Mouse (Mus musculus) limb, embryonic 10.5 days (tissue): Measurements from ENCODE around the gene Ttk. TPM values are rescaled to one million over a fixed set of nuclear protein-coding genes. Genes with fewer than 3 reads are reported as not detected.

ENCODE experiments used
- DNase-seq: peaks from one replicate; pipeline ENCODE4 v3.0.0-alpha.2; 2017; ENCODE audit warnings: low spot score
- H3K27ac ChIP-seq: fragments of 300-500 bp; sonication (generic); 2 replicates; pipeline ENCODE4 v1.5.1; 2016; ENCODE audit warnings: mild to moderate bottlenecking
- H3K27me3 ChIP-seq: fragments of 300-500 bp; sonication (generic); 2 replicates; pipeline ENCODE4 v1.6.1; 2016; ENCODE audit warnings: low read depth, mild to moderate bottlenecking; ENCODE audit not compliant: poor library complexity, severe bottlenecking
- H3K36me3 ChIP-seq: fragments of 300-500 bp; sonication (generic); 2 replicates; pipeline ENCODE4 v1.6.1; 2016; ENCODE audit warnings: mild to moderate bottlenecking, moderate library complexity
- H3K4me1 ChIP-seq: fragments of 300-500 bp; sonication (generic); 2 replicates; pipeline ENCODE4 v1.6.1; 2016
- H3K4me3 ChIP-seq: fragments of 300-500 bp; sonication (generic); 2 replicates; pipeline ENCODE4 v1.5.1; 2016; ENCODE audit warnings: mild to moderate bottlenecking, moderate library complexity
- H3K9me3 ChIP-seq: fragments of 300-500 bp; sonication (generic); replicated peaks from 2 replicates; pipeline ENCODE4 v1.6.1; 2016; ENCODE audit warnings: mild to moderate bottlenecking
- WGBS: fragments of 180-500 bp; shearing (Covaris S2); methylation state at CpG from one replicate; pipeline ENCODE4 v1.1.7; 2016; 5-methylcytosine and 5-hydroxymethylcytosine counted together
- polyA plus RNA-seq: library from polyadenylated mRNA; unstranded; fragments of >200 nt; fragmentation: Nextera tagmentation; extraction: Ambion mirVana; gene quantifications from 2 replicates; pipeline ENCODE4 v1.2.1, GENCODE M21; 2016

Gene Ttk
- polyA plus RNA-seq, 1 experiment from 2014 or later: 58.1 TPM

DNA sequence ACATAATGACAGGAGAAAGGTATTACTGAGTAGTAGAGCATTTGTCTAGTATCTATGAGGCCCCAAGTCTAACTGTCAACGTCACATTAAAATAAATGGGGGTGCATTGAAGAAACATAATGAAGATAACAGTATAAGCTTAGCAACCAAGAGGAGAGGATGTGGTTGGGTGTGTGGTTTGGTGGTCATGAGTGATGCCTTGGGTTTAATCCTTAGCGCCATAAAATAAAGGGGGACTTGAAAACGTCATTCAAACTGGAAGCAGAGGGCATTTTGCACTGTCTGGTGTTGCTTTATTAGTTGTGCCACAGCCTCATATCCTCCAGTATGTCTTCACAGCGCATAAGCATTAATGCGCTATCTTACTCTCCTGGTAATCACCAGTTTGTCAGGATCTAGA is 4.6 kb upstream of the Ttk start:
- no peaks in the 10 kb centered on the region for H3K36me3 ChIP-seq
- no peaks in the 10 kb centered on the region for H3K27me3 ChIP-seq
- no peak overlapping the region for H3K27ac ChIP-seq
- H3K9me3 ChIP-seq: no peaks in the 10 kb centered on the region
- no peak overlapping the region for H3K4me3 ChIP-seq
- WGBS: 84% methylated on average over 5 of the region's 5 CpGs
- no peak for DNase-seq
- peaks cover 5% of the 10 kb centered on the region for H3K4me1 ChIP-seq

DNA sequence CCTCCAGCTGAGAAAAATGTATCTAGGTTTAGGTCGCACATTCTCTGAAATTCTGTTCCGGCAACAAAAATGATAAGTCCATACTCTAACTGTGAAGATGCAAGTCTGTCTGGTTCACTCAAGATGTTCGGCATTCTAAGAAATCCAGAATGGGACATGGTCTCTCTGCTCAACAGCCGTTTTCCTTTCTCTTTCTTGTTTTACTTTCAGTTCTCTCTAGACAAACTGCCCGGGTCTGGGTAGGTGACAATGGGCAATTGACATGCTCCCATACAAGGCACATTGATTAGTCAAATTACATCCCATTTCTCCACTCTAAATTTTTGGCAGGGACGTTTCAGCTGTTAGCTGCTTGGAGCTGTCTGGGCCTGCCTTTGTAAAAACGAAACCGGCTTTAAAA is 3.3 kb upstream of the Ttk start:
- 77% methylated on average over 8 of the region's 8 CpGs for WGBS
- Histone ChIP-seq H3K4me1 (peaks cover 16% of the 10 kb centered on the region), H3K4me3 (no peak overlapping the region)

DNA sequence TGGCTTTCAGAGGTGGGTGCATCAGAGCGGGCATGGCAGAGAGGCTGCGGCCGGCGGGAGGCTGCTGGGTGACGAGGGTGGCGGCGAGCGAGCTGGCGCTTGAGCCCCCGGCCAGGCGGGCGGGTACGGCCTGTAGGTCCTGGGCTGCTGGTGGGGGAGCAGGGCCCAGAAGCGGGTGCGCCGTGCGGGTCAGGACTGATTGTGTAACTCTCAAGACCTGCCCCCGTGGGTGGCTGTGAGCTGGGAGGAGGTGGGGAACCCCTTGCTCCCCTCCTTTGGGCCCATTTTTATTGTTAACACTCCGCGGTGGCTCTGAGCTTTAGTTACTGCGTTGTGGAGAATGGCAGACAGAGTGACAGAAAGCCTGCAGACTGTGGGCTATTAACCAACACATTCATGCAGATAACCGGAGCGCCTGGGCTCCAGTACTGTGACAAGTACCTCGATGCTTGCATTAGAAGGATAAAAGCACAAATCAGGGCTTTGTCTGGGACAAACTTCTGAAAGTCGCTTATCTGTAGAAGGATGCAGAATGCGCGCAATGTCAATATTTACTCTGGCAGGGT is 342 bp downstream of the Ttk start:
- Histone ChIP-seq H3K9me3 (no peaks in the 10 kb centered on the region), H3K27ac (peak overlapping the region; percentile 94), H3K4me3 (peak overlapping the region; percentile 98), H3K4me1 (peaks cover 16% of the 10 kb centered on the region), H3K36me3 (peaks cover 16% of the 10 kb centered on the region), H3K27me3 (no peaks in the 10 kb centered on the region)
- no peak for DNase-seq
- WGBS: 3% methylated on average over 27 of the region's 27 CpGs

More for the DNA sequence above, 3.3 kb upstream of the Ttk start:
- Histone ChIP-seq H3K36me3 (0 out of 2 replicates have a peak, but pooled peaks cover 1% of the 10 kb centered on the region), H3K9me3 (no peaks in the 10 kb centered on the region), H3K27me3 (no peaks in the 10 kb centered on the region), H3K27ac (no peak overlapping the region)
- no peak for DNase-seq

DNA sequence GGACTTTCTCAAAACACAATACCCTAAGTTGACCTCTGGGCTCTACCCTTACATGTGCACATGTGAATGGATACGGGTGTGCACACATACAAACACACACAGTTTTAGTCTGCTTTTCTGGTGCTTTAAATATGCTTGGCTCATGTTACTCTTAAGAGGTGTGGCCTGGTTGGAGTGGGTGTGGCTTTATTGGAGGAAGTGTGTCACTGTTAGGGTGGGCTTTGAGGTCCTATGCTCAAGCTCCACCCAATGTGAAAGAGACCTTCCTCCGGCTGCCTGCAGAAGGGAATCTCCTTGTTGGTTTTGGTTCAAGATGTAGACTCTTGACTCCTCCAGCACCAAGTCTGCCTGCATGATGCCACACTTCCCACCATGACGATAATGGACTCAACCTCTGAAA is 18.0 kb downstream of the Ttk start:
- H3K36me3 ChIP-seq: peaks cover 92% of the 10 kb centered on the region
- H3K4me1 ChIP-seq: no peaks in the 10 kb centered on the region
- DNase-seq: no peak
- no peaks in the 10 kb centered on the region for H3K27me3 ChIP-seq
- 93% methylated on average over 3 of the region's 3 CpGs for WGBS
- no peak overlapping the region for H3K27ac ChIP-seq
- H3K9me3 ChIP-seq: no peaks in the 10 kb centered on the region
- H3K4me3 ChIP-seq: no peak overlapping the region

DNA sequence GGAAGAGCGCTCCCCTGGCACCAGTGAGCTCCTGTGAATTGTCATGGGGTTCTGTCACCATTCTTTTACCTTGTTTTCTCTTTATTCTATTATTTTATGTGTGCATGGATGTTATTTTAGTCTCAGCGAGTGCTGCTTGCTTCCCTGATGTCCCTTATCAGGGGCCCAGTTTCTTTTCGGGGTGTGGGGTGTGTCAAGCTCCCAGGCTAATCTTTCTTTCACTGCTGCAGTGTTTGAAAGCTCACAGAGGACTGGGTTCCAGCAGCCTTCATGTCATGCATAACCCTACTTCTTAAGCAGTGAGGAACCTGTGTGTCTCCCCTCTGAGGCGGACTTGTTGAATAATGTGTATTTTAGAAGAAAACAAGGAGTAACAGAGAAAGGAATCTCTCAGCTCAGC is 30.7 kb downstream of the Ttk start:
- Histone ChIP-seq H3K4me1 (no peaks in the 10 kb centered on the region), H3K27ac (no peak overlapping the region), H3K9me3 (no peaks in the 10 kb centered on the region), H3K36me3 (peaks cover 100% of the 10 kb centered on the region), H3K27me3 (no peaks in the 10 kb centered on the region), H3K4me3 (no peak overlapping the region)
- DNase-seq: no peak
- WGBS: 94% methylated on average over 4 of the region's 4 CpGs

DNA sequence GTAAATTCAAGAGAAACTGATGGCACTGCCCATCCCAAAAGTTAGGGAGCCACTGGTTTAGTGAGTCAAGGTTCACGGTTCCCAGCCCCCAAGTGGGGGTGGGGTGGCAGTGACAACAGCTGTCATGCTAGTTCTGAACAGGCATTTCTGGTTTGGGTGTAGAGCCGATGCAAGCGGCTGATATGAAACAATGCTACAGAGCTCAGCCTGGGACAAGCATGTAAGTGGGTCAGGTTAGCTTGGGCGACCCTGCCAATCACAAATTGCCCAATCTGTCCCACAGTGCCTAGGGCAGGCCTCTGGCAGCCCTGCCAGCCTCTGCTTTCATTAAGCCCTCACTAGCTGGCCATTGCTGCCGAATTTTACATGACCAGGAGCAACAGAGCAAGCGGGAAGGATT is 47.7 kb downstream of the Ttk start:
- no peak overlapping the region for H3K27ac ChIP-seq
- H3K9me3 ChIP-seq: no peaks in the 10 kb centered on the region
- no peak for DNase-seq
- peaks cover 13% of the 10 kb centered on the region; the same call in 1 of the 2 replicates for H3K36me3 ChIP-seq
- no peak overlapping the region for H3K4me3 ChIP-seq
- WGBS: 86% methylated on average over 6 of the region's 6 CpGs
- H3K27me3 ChIP-seq: no peaks in the 10 kb centered on the region
- no peaks in the 10 kb centered on the region for H3K4me1 ChIP-seq

DNA sequence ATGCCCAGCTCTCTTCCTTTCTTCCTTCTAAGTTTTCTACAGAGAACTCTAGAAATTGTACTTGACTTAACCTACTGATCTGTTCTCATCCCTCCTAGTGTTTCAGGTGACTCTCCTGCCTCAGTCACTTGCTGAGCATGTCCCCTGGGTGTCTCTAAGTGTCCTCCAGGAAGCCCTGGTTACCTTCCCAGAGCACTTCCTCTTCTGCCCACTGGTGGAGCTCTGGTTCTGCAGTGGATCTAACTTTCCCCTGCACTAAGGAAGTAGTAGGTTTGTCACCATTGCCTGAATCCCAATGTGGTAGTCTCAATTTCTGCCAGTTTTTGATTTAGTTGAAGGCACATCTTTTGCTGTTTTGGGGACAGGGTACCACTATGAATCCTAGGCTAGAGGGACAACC is 51.7 kb downstream of the Ttk start:
- 0 out of 2 replicates have a peak, but pooled peaks cover 8% of the 10 kb centered on the region for H3K36me3 ChIP-seq
- H3K27me3 ChIP-seq: no peaks in the 10 kb centered on the region
- H3K9me3 ChIP-seq: no peaks in the 10 kb centered on the region
- no peak for DNase-seq
- H3K4me3 ChIP-seq: no peak overlapping the region
- no peak overlapping the region for H3K27ac ChIP-seq
- no peaks in the 10 kb centered on the region for H3K4me1 ChIP-seq

DNA sequence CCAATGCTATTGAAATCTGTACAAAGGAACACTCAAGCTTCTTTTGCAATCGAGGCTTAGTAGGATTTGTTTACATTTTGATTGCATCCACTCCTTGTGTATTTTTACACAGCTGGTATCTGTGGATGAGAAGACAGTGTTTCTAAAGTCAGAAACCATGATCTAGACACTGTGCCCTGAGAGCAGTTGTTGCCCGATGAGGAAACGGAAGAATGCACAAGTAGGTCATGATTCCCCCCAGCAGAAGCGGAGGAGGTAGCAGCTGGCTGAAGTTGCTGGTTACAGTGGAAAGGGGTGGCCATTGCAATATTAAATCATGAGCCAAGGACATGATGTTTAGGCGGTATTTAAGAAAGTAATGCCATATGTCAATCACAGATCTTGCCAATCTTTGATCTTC is 53.7 kb downstream of the Ttk start:
- Histone ChIP-seq H3K4me1 (no peaks in the 10 kb centered on the region), H3K9me3 (no peaks in the 10 kb centered on the region), H3K27ac (no peak overlapping the region), H3K4me3 (no peak overlapping the region), H3K27me3 (no peaks in the 10 kb centered on the region), H3K36me3 (0 out of 2 replicates have a peak, but pooled peaks cover 8% of the 10 kb centered on the region)
- WGBS: 88% methylated on average over 5 of the region's 5 CpGs
- DNase-seq: no peak

DNA sequence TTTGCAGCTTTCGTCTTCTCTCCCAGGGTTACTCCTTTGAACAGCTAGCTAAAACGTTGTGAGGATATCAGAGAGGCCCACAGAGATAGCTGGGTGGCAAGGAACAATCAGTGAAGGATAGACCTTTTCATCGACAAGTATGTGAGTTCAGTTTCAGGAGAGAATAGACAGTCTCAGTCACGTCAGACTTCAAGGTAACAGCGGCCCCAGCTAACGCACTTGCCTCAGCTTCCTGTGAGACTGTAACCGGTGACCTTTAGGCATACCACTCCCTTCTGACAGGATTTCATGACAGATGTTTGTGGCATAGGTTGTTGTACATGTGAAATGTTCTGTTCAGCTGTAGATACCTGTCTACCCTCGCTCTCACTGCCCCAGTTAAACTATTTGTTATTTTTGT is 58.6 kb downstream of the Ttk start:
- no peaks in the 10 kb centered on the region for H3K27me3 ChIP-seq
- no peaks in the 10 kb centered on the region for H3K9me3 ChIP-seq
- no peak overlapping the region for H3K27ac ChIP-seq
- DNase-seq: no peak
- no peaks in the 10 kb centered on the region for H3K36me3 ChIP-seq
- no peaks in the 10 kb centered on the region for H3K4me1 ChIP-seq
- 81% methylated on average over 8 of the region's 8 CpGs for WGBS
- no peak overlapping the region for H3K4me3 ChIP-seq

DNA sequence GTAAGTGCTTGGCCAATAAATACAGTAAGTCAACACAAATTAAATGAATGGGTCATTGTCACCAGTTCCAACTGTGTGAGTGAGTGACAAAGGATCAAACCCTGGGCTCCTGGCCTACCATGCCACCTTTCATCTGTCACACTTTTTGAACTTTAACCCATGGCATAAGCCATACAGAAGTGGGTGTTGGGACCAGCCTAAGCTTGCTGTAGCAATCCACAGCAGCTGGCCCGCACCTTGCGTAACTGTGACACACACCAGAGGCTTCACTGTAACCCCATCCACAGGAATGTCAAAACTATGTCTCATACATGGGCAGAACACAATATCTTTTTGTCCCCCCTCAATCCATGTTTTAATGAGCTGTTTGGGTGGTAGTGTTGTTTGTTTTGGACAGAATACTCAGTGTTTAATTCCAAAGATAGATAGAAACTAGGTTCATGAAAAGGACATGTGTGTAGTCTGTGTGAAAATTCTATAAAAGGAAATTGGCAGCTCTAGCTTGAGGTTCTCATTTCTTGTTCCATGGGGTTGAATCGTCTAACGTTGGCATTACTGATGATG is 59.4 kb downstream of the Ttk start:
- Histone ChIP-seq H3K36me3 (no peaks in the 10 kb centered on the region), H3K4me1 (no peaks in the 10 kb centered on the region), H3K4me3 (no peak overlapping the region), H3K9me3 (no peaks in the 10 kb centered on the region), H3K27me3 (no peaks in the 10 kb centered on the region), H3K27ac (no peak overlapping the region)
- WGBS: 96% methylated on average over 4 of the region's 4 CpGs
- DNase-seq: no peak

DNA sequence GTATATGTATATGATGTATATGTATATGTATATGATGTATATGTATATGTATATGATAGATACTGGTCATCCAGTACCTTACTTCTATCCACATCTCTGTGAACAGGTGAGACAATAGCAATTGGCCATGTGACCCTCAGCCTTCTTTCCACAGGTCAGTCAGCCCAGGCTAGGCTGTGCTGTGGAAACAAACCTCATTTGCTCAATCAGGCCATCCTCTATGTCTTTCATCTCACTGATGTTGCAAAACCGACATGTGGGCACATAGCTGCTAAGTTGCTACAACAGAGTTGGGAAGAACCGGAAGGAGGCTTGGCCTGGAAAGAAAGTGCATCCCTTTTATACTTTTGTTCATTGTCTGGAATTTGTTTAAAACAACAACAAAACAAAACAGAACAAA is 67.6 kb downstream of the Ttk start:
- Histone ChIP-seq H3K4me1 (no peaks in the 10 kb centered on the region), H3K27me3 (no peaks in the 10 kb centered on the region), H3K9me3 (no peaks in the 10 kb centered on the region), H3K27ac (no peak overlapping the region), H3K4me3 (no peak overlapping the region), H3K36me3 (no peaks in the 10 kb centered on the region)
- no peak for DNase-seq
- WGBS: 89% methylated on average over 2 of the region's 2 CpGs

DNA sequence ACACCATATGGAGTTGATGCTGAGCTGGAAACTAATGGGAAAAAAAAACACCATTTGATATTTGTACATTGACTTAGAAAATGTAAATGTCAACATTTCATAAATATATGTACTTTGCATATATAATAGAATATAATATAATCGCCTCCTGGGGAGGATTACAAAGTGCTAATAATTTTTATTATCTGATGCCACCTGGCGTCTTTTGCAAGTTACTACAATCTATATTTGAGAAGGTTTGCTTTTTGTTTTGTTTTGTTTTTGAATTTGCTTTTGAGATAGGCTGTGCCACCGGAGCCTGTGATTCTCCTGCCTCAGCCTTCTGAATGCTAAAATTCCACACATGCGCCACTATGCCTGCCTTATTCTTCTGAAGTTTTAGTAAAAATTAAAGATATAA is 71.3 kb downstream of the Ttk start:
- H3K9me3 ChIP-seq: no peaks in the 10 kb centered on the region
- H3K36me3 ChIP-seq: no peaks in the 10 kb centered on the region
- no peaks in the 10 kb centered on the region for H3K27me3 ChIP-seq
- no peak for DNase-seq
- H3K4me1 ChIP-seq: no peaks in the 10 kb centered on the region
- H3K27ac ChIP-seq: no peak overlapping the region
- WGBS: 78% methylated on average over 4 of the region's 4 CpGs
- no peak overlapping the region for H3K4me3 ChIP-seq

DNA sequence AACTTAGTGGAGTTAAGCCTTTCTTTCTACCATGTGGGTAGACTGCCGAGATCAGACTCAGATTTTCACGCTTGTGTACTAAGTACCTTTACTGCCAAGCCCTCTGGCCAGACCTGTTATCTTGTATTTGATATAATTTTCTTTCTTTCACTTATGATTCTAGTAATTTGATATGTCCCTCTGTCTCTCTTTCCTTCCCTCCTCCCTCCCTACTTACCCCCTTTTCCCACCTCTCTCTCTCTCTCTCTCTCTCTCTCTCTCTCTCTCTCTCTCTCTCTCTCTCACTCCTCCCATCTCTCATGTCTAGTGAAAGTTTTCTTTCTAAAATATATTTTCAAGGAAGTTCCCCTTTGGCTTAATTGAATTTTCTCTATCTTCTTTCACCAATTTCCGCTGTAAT is 72.5 kb downstream of the Ttk start:
- Histone ChIP-seq H3K27me3 (no peaks in the 10 kb centered on the region), H3K36me3 (no peaks in the 10 kb centered on the region), H3K4me1 (no peaks in the 10 kb centered on the region), H3K9me3 (no peaks in the 10 kb centered on the region), H3K4me3 (no peak overlapping the region), H3K27ac (no peak overlapping the region)
- WGBS: 72% methylated on average over 3 of the region's 3 CpGs
- DNase-seq: no peak

DNA sequence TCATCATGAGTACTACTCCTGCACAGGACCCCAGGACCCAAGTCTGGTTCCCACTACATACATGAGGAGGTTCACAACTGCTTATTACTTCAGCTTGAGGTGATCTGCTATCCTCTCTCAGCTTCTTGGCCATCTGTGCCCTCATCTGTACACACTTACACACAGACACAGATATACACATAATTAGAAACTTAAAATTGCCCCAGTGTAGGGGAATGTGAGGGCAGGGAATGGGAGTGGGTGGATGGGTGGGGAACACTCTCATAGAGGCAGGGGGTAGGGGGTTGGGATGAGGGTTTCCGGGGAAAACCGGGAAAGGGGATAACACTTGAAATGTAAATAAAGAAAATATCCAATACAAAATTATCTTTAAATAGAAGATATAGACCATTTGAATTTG is 75.3 kb downstream of the Ttk start:
- H3K4me3 ChIP-seq: no peak overlapping the region
- 92% methylated on average over 2 of the region's 2 CpGs for WGBS
- peak; percentile 6 for DNase-seq

More for the DNA sequence above, 75.3 kb downstream of the Ttk start:
- Histone ChIP-seq H3K4me1 (no peaks in the 10 kb centered on the region), H3K27ac (no peak overlapping the region), H3K27me3 (no peaks in the 10 kb centered on the region), H3K9me3 (no peaks in the 10 kb centered on the region), H3K36me3 (no peaks in the 10 kb centered on the region)
